Mouse (Mus musculus) gastrocnemius, postnatal 36 days (tissue): ENCODE data around the gene Gm13278. TPM values are rescaled to one million over a fixed set of nuclear protein-coding genes. Genes with fewer than 3 reads are reported as not detected.
"Not testable (repeated sequence)": the region's sequence is repeated elsewhere in the genome, so short reads cannot be mapped to it uniquely, and the experiment has no call there.

Experiments used
- DNase-seq, 2 experiments: peaks; one replicate each; pipeline ENCODE4 v3.0.0; 2022
- intact Hi-C: fragments of 180-260 bp; cut with DNase I; formaldehyde crosslinking; loops from one replicate; pipeline ENCODE4 v1.15.1; 2025
- total RNA-seq, 2 experiments: library from RNA; stranded (reverse); gene quantifications; 2 replicates each; pipeline ENCODE4 v1.2.3; 2021

Gm13278 gene
- total RNA-seq, 2 experiments from 2014 or later: not detected

GRCm38 (mm10) chr4:88785409-88785808, 5.9 kb upstream of the Gm13278 start, which contains the start of gene Gm13276:
Gene Gm13276, plus strand, starts transcription at chr4:88785709.
- intact Hi-C loops, DNase-seq: not testable (repeated sequence)

- intact Hi-C loops: not testable (repeated sequence)
- peak; percentile 34 to 63 for DNase-seq
Observed at GRCm38 (mm10) chr4:88788402-88788801, 2.9 kb upstream of the Gm13278 start, which contains the start of gene Gm13277. Gene Gm13277, plus strand, starts transcription at chr4:88788632.

GRCm38 (mm10) chr4:88793936-88794675, 2.8 kb downstream of the Gm13278 start, which contains the start of gene Gm13275:
Gene Gm13275, plus strand, starts transcription at chr4:88794487.
- intact Hi-C loops: not testable (repeated sequence)

GRCm38 (mm10) chr4:88797097-88797496, 5.7 kb downstream of the Gm13278 start, which contains the start of gene Gm13279:
Gene Gm13279, plus strand, starts transcription at chr4:88797397.
- intact Hi-C loops, DNase-seq: not testable (repeated sequence)

More at GRCm38 (mm10) chr4:88793936-88794675, 2.8 kb downstream of the Gm13278 start, which contains the start of gene Gm13275:
- peak; percentile 45 to 80 for DNase-seq

DNA sequence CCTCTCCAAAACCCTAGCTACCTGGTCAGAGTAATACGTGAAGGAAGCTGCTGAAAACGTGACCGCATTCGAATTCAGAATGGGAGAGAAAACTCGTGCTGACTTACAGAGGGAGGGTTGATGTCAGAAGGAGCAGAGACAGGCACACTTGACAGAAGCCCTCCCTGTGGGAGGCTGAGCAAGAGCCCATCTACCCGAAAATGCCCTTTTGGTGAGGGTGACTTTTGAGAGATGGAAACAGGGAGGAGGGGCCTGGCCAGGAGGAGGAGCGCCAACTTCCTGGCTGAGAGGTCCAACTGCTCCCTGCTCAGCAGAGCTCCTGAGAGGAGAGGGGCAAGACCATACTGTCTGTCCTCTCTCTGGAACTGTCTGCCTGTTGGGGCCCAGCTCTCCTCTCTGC, 8.0 kb downstream of the Gm13278 start, which contains the start of gene Gm13285:
Gm13285 (plus strand) TSS at position 301 of the 400 bp plus-strand sequence.
- intact Hi-C loops, DNase-seq: not testable (repeated sequence)

DNA sequence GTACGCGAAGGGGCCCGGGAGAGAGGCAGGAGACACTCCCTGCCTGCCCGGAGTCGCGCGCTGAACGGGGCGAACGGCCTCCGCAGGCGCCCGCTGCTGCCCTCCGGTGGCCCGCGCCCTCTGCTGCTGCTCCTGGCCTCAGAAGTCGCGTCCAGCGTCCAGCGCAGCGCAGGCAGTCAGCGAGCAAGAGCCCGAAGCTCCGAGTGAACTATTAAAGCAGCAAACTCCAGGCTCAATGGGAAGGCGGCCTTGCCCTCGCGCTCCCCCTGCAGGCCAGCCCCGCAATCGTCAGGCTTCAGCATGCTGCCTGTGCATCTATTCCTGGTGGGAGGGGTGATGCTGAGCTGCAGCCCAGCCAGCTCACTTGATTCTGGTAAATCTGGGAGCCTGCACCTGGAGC, 11.6 kb downstream of the Gm13278 start, which contains the start of gene Gm13287:
Gm13287 (plus strand) TSS at position 301 of the 400 bp plus-strand sequence.
- intact Hi-C loops, DNase-seq: not testable (repeated sequence)

DNA sequence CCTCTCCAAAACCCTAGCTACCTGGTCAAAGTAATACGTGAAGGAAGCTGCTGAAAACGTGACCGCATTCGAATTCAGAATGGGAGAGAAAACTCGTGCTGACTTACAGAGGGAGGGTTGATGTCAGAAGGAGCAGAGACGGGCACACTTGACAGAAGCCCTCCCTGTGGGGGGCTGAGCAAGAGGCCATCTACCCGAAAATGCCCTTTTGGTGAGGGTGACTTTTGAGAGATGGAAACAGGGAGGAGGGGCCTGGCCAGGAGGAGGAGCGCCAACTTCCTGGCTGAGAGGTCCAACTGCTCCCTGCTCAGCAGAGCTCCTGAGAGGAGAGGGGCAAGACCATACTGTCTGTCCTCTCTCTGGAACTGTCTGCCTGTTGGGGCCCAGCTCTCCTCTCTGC, 13.9 kb downstream of the Gm13278 start, which contains the start of gene Gm13288:
Gm13288 (plus strand) TSS at position 301 of the 400 bp plus-strand sequence.
- DNase-seq, intact Hi-C loops: not testable (repeated sequence)

DNA sequence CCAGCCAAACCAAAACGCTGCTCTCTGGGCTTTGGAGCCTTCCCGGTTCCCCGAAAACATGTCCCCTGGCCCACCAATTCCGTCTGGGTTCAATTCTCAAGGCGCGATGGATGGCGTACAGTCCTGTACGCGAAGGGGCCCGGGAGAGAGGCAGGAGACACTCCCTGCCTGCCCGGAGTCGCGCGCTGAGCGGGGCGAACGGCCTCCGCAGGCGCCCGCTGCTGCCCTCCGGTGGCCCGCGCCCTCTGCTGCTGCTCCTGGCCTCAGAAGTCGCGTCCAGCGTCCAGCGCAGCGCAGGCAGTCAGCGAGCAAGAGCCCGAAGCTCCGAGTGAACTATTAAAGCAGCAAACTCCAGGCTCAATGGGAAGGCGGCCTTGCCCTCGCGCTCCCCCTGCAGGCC, 14.4 kb downstream of the Gm13278 start:
- intact Hi-C loops, DNase-seq: not testable (repeated sequence)

GRCm38 (mm10) chr4:88815928-88816327, 24.6 kb downstream of the Gm13278 start, which contains the start of gene Ifna7:
Gene Ifna7, plus strand, starts transcription at chr4:88816228.
- intact Hi-C loops: no loop called here
- DNase-seq: no peak

DNA sequence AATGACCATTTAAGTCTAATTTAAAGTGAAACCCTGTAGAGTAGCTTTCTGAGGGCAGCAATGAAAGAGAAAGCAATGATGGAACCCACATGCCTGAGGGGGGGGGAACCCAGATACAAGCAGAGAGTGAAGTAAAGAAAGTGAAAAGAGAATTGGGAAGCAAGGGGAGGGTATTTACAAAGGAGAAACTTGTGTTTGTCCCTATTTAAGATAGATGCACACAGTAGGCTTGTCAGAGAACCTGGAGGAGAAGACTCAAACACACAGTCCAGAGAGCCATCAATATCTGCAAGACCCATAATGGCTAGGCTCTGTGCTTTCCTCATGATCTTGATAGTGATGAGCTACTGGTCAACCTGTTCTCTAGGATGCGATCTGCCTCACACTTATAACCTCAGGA, 28.3 kb downstream of the Gm13278 start, which contains the start of gene Ifna11:
Ifna11 (plus strand) TSS at position 301 of the 400 bp plus-strand sequence.
- DNase-seq: no peak
- intact Hi-C loops: loop anchor here (2.0 kb wide), 1 partner anchor 137 kb away; the partner anchor contains the start of gene Ifna2

GRCm38 (mm10) chr4:88822995-88823394, 31.6 kb downstream of the Gm13278 start:
- no peak for DNase-seq
- intact Hi-C loops: no loop called here

DNA sequence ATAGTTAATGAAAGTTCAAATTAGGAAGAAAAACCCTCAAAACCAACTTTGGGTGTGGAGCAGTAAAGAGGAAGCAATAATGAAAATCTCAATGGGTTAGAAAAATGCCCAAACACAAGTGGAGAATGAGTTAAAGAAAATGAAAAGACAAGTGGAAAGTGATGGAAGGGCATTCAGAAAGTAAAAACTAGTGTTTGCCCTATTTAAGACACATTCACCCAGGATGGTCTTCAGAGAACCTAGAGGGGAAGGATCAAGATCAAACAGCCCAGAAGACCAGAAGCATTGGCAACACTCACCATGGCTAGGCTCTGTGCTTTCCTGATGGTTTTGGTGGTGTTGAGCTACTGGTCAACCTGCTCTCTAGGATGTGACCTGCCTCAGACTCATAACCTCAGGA, 35.8 kb downstream of the Gm13278 start, which contains the start of gene Ifna6:
Ifna6 (plus strand) TSS at position 301 of the 400 bp plus-strand sequence.
- intact Hi-C loops, DNase-seq: not testable (repeated sequence)

DNA sequence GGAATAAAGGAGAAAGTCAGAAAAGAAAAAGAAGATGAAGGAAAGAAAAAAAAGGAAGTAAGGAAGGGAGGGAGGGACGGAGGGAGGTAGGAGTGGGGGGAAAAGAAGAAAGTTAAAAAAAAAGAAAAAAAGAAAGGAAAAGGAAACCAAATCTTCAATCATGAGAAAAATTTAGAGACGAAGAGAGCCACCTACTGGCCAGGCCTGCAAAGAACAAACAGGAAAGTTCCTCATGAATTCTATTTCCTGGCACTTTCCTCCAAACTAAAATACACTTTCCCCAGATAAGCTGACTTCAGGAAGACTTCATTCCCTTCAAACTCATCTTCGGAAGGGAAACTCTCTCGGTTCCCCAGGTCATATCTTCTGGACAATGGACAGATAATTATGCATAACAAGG, 39.2 kb downstream of the Gm13278 start:
- intact Hi-C loops: no loop called here
- DNase-seq: no peak

DNA sequence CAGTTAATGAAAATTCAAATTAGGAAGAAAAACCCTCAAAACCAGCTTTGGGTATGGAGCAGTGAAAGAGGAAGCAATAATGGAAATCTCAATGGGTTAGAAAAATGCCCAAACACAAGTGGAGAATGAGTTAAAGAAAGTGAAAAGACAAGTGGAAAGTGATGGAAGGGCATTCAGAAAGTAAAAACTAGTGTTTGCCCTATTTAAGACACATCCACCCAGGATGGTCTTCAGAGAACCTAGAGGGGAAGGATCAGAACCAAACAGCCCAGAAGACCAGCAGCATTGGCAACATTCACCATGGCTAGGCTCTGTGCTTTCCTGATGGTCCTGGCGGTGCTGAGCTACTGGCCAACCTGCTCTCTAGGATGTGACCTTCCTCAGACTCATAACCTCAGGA, 43.9 kb downstream of the Gm13278 start, which contains the start of gene Ifna5:
Ifna5 (plus strand) TSS at position 301 of the 400 bp plus-strand sequence.
- DNase-seq, intact Hi-C loops: not testable (repeated sequence)

DNA sequence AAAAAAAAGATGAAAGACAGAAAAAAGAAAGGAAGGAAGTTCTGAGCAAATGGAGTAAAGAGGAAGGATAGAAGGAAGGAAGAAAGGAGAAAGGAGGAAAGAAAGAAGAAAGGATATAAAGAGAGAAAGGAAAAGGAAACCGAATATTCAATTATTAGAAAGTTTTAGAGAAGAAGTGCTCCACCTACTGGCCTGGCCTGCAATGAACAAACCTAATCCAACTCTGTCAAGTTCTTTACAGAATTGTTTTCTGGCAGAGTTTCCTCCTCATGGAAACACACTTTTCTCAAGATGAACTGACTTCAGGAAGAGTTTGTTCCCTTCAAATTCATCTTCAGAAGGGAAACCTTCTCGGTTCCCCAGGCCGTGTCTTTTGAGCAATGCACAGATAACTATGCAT, 47.5 kb downstream of the Gm13278 start:
- intact Hi-C loops: no loop called here
- no peak for DNase-seq

DNA sequence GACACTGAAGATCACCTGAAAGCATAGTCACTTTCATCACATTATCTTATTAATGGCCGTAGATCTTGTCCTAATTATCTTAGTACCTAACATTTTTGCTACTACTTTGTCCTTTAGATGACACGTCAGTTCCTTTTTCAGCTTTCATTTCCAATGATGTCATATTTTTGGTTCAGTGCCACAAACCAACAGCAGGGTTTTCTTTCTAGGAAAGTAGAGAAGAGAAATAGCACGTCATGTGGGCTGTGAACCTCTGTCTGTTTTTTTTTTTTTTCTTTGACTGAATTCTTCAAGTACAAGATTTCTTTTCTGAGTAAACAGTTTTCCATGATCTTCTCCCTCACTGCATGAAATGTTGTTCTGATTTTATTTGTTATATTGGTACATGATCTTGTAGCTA, 48.7 kb downstream of the Gm13278 start:
- intact Hi-C loops: no loop called here
- DNase-seq: no peak

DNA sequence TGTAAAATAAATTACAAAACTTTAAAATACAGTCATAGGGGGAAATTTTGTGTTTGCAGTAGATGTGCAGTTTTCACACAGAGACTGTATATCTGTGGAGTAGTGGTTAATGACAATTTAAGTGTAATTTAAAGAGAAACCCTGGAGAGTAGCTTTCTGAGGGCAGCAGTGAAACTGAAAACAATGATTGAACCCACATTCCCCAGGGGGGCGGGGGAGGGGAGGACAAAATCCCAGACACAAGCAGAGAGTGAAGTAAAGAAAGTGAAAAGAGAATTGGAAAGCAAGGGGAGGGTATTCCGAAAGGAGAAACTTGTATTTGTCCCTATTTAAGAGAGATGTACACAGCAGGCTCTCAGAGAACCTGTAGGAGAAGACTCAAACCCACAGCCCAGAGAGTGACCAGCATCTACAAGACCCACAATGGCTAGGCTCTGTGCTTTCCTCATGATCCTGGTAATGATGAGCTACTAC, 50.1 kb downstream of the Gm13278 start, which contains the start of gene Ifna4:
Ifna4 (plus strand) TSS at position 424 of the 474 bp plus-strand sequence.
- DNase-seq: no peak
- intact Hi-C loops: no loop called here
